Mouse (Mus musculus): Measurements from ENCODE around the gene Tnks2.

DNA sequence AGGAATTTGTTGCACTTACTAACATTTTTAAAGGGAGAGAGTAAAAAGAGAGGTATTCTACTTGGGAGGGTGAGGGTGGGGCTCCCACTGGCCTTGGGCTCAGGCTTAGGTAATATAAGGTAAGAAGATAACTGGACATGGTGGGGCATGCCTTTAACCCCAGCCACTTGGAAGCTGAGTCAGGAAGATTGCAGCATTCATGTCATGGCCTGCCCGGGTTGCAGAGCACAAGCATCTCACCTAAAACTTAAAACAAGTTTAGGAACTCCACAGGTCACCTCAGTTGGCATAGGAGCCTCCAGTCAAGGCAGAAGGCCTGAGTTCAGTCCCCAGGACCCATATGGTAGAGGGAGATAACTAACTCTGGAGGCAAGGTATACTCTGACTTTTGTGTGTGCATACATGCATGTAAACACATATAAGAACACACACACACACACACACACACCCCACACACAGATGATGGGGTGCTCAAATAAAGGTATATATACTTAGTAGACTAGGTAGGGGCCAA is 82.9 kb downstream of the Tnks2 start:
- TF ChIP-seq CTCF (IDR thresholded peaks at IDR 0.05; ENCODE audit: low read depth), result no peak
- TF ChIP-seq EP300 (optimal IDR thresholded peaks at IDR 0.05), result no peak
